Mouse (Mus musculus) natural killer cell, adult 2 months (primary cell): ENCODE measurements at regions not wholly inside any gene's neighbourhood (a gene's known extent, or its start where the extent isn't known, plus 50 kb on each side); places are given as distances from the start of the nearest gene placed in this dataset.

Experiments
- DNase-seq, 2 experiments: peaks; one replicate each; pipeline ENCODE4 v3.0.0; 2022; ENCODE audit warnings: low spot score in 2 of 2

- DNase-seq: no peak
These were observed 170.9 kb downstream of the Fam169b start for GRCm38 (mm10) chr7:68444426-68445095.

GRCm38 (mm10) chr7:68440661-68441150 is 167.1 kb downstream of the Fam169b start:
- no peak for DNase-seq

- no peak for DNase-seq
These were observed 155.3 kb downstream of the Fam169b start for GRCm38 (mm10) chr7:68428946-68429345.

- no peak for DNase-seq
These were observed 142.3 kb downstream of the Fam169b start for GRCm38 (mm10) chr7:68415890-68416289.

GRCm38 (mm10) chr7:68412786-68413185 is 139.1 kb downstream of the Fam169b start:
- DNase-seq: no peak
